Mouse (Mus musculus): ENCODE measurements at regions not wholly inside any gene's neighbourhood (a gene's known extent, or its start where the extent isn't known, plus 50 kb on each side); places are given as distances from the start of the nearest gene placed in this dataset.
"Not testable (repeated sequence)": the region's sequence is repeated elsewhere in the genome, so short reads cannot be mapped to it uniquely, and the experiment has no call there.

DNA sequence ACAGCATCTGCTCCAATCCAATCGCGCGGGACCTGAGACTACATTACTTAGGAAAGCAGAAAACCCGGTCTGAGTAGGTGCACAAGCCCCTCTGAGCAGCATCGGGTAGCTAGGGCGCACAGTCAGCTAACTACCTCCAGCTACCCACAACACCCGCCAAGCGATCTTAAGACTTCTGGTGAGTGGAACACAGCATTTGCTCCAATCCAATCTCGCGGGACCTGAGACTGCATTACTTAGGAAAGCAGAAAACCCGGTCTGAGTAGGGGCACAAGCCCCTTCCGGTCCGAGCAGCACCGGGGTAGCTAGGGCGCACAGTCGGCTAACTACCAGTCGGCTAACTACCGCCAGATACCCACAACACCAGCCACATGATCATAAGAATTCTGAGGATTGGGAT, 500.5 kb downstream of the Cbln4 start:
- not testable (repeated sequence) for TF ChIP-seq CTCF (IDR thresholded peaks at IDR 0.05; ENCODE audit: borderline replicate concordance, insufficient read depth, low read length); POLR2A (IDR thresholded peaks at IDR 0.05; ENCODE audit: low read depth, low read length)
